ENCODE assay signal across 8 mouse cellular contexts in genomic region chr17:32788094-32788559, GRCm38 (mm10). TPM values are rescaled to one million over a fixed set of nuclear protein-coding genes. Genes with fewer than 3 reads are reported as not detected.
DNase-seq lines count a peak whose midpoint lies in the region; ATAC-seq and TF ChIP-seq lines count a peak whose summit lies in the region.

Zfp871 (minus strand) TSS chr17:32788287.

- TF ChIP-seq POLR2A in brain, embryonic 14.5 days (IDR thresholded peaks at IDR 0.05; ENCODE audit: borderline replicate concordance, extremely low read depth, insufficient read depth, insufficient read length, poor library complexity, severe bottlenecking): peak; percentile 60; the same call in 1 of the 2 replicates
- TF ChIP-seq POLR2A in liver, adult 2 months (IDR thresholded peaks at IDR 0.05; ENCODE audit: extremely low read depth, insufficient read depth, low read length): peak; percentile 70; the same call in 1 of the 2 replicates
- TF ChIP-seq POLR2A in myocyte (IDR thresholded peaks at IDR 0.05; ENCODE audit: insufficient read length, low read depth): peak; percentile 67

- DNase-seq in brain, embryonic 14.5 days (ENCODE audit: low read depth): peak; percentile 98
- DNase-seq in liver, adult 2 months (ENCODE audit: extremely low read depth, low read depth, low spot score): peak; percentile 91
- peak; percentile 92 for DNase-seq in splenic B cell, adult 2 months (ENCODE audit: low read depth, low spot score)

- peak within 1 kb of the TSS; percentile 76 for H3K4me2 ChIP-seq in heart, embryonic 11.5 days
- H3K4me2 ChIP-seq in kidney, embryonic 16.5 days (replicated peaks; ENCODE audit: low read depth, low read length): peak within 1 kb of the TSS; percentile 72
- peak within 1 kb of the TSS; percentile 91 for H3K4me2 ChIP-seq in myocyte (ENCODE audit: low read depth)

- peak within 1 kb of the TSS; percentile 85 for H3ac ChIP-seq in C2C12 (ENCODE audit: control insufficient read depth, insufficient read length, low read depth)
- H3ac ChIP-seq in myocyte (ENCODE audit: control insufficient read depth, insufficient read length): peak within 1 kb of the TSS; percentile 97

- ATAC-seq in heart, embryonic 11.5 days (replicated peaks; ENCODE audit: insufficient number of reproducible peaks, low FRiP score, low TSS enrichment): peak; percentile 92
- peak; percentile 98 for ATAC-seq in kidney, embryonic 16.5 days (ENCODE audit: low FRiP score, low TSS enrichment)

- peak within 1 kb of the TSS; percentile 96 for H3K27ac ChIP-seq in heart, embryonic 11.5 days (ENCODE audit: low read depth, low read length)
- peak within 1 kb of the TSS; percentile 97 for H3K27ac ChIP-seq in kidney, embryonic 16.5 days (ENCODE audit: low read length)
- peak within 1 kb of the TSS; percentile 98 for H3K27ac ChIP-seq in liver, adult 2 months (replicated peaks; ENCODE audit: insufficient read depth, low read depth, low read length)

- TF ChIP-seq CTCF in C2C12 (IDR thresholded peaks at IDR 0.05; ENCODE audit: control insufficient read depth, insufficient read depth, insufficient read length): no peak
- TF ChIP-seq CTCF in brain, embryonic 14.5 days (IDR thresholded peaks at IDR 0.05; ENCODE audit: borderline replicate concordance, extremely low read depth, insufficient read depth, insufficient read length): no peak
- TF ChIP-seq CTCF in liver, adult 2 months (IDR thresholded peaks at IDR 0.05; ENCODE audit: low read depth, low read length): no peak

- H3K4me1 ChIP-seq in erythroblast, embryonic 14.5 days (ENCODE audit: control insufficient read depth): peaks cover 29% of the 10 kb centered on the region
- H3K4me1 ChIP-seq in heart, embryonic 11.5 days (ENCODE audit: control insufficient read depth, insufficient read depth, low read length): peaks cover 14% of the 10 kb centered on the region
- H3K4me1 ChIP-seq in kidney, embryonic 16.5 days (ENCODE audit: insufficient read depth, low read length): peaks cover 25% of the 10 kb centered on the region
- peaks cover 15% of the 10 kb centered on the region for H3K4me1 ChIP-seq in liver, adult 2 months (ENCODE audit: control insufficient read depth, insufficient read depth, low read length)

- H3K4me3 ChIP-seq in C2C12 (ENCODE audit: insufficient read depth, poor library complexity, severe bottlenecking) (peak within 1 kb of the TSS; percentile 86), myocyte (peak within 1 kb of the TSS; percentile 61)
- peak within 1 kb of the TSS; percentile 93 for H3K4me3 ChIP-seq in erythroblast, embryonic 14.5 days (replicated peaks)
- peak within 1 kb of the TSS; percentile 86 for H3K4me3 ChIP-seq in heart, embryonic 11.5 days (ENCODE audit: low read depth, low read length)
- H3K4me3 ChIP-seq in kidney, embryonic 16.5 days (ENCODE audit: low read length): peak within 1 kb of the TSS; percentile 89
- peak within 1 kb of the TSS; percentile 93 for H3K4me3 ChIP-seq in liver, adult 2 months (ENCODE audit: insufficient read depth, low read depth, low read length)

- peaks cover 43% of the 10 kb centered on the region for H3K79me3 ChIP-seq in C2C12 (ENCODE audit: low read depth)

- WGBS in heart, embryonic 11.5 days (ENCODE audit: insufficient replicate concordance): under 1% methylated on average over 21 of the region's 22 CpGs
- under 1% methylated on average over 22 of the region's 22 CpGs for WGBS in kidney, embryonic 16.5 days
- WGBS in liver, adult 2 months: under 1% methylated on average over 22 of the region's 22 CpGs

- H3K79me2 ChIP-seq in C2C12 (ENCODE audit: control insufficient read depth, insufficient read depth) (peaks cover 49% of the 10 kb centered on the region), myocyte (ENCODE audit: control insufficient read depth, insufficient read depth) (peaks cover 45% of the 10 kb centered on the region)
- peaks cover 25% of the 10 kb centered on the region; the same call in 1 of the 2 replicates for H3K79me2 ChIP-seq in liver, adult 2 months (ENCODE audit: control insufficient read depth, insufficient read depth, low read length)

- H3K27me3 ChIP-seq in C2C12 (ENCODE audit: control insufficient read depth, insufficient read depth, insufficient read length) (no peaks in the 10 kb centered on the region), myocyte (ENCODE audit: control insufficient read depth, insufficient read depth, insufficient read length) (peaks cover 1% of the 10 kb centered on the region)
- no peaks in the 10 kb centered on the region for H3K27me3 ChIP-seq in erythroblast, embryonic 14.5 days (ENCODE audit: control insufficient read depth)
- H3K27me3 ChIP-seq in heart, embryonic 11.5 days (ENCODE audit: control insufficient read depth, insufficient read depth, low read length): no peaks in the 10 kb centered on the region
- no peaks in the 10 kb centered on the region for H3K27me3 ChIP-seq in kidney, embryonic 16.5 days (ENCODE audit: insufficient read depth, low read length)
- H3K27me3 ChIP-seq in liver, adult 2 months (ENCODE audit: control insufficient read depth, insufficient read depth, low read length): no peaks in the 10 kb centered on the region
- no peaks in the 10 kb centered on the region for H3K27me3 ChIP-seq in splenic B cell, adult 2 months (ENCODE audit: control insufficient read depth, insufficient read depth, low read length, poor library complexity, severe bottlenecking)

- peak within 1 kb of the TSS; percentile 98 for H3K9ac ChIP-seq in heart, embryonic 11.5 days (ENCODE audit: low read depth, low read length)
- H3K9ac ChIP-seq in kidney, embryonic 16.5 days (replicated peaks; ENCODE audit: low read length): peak within 1 kb of the TSS; percentile 96
- H3K9ac ChIP-seq in liver, adult 2 months (ENCODE audit: low read depth, low read length): peak within 1 kb of the TSS; percentile 97

- H3K36me3 ChIP-seq in C2C12 (ENCODE audit: control insufficient read depth, insufficient read depth) (peaks cover 28% of the 10 kb centered on the region), myocyte (ENCODE audit: control insufficient read depth, insufficient read depth) (peaks cover 6% of the 10 kb centered on the region)
- H3K36me3 ChIP-seq in erythroblast, embryonic 14.5 days (ENCODE audit: control insufficient read depth): peaks cover 38% of the 10 kb centered on the region
- H3K36me3 ChIP-seq in heart, embryonic 11.5 days (ENCODE audit: control insufficient read depth, insufficient read depth, low read length): peaks cover 15% of the 10 kb centered on the region; the same call in 1 of the 2 replicates
- H3K36me3 ChIP-seq in kidney, embryonic 16.5 days (ENCODE audit: insufficient read depth, low read length): peaks cover 17% of the 10 kb centered on the region
- H3K36me3 ChIP-seq in liver, adult 2 months (ENCODE audit: control insufficient read depth, insufficient read depth, low read length): peaks cover 24% of the 10 kb centered on the region
- no peaks in the 10 kb centered on the region for H3K36me3 ChIP-seq in splenic B cell, adult 2 months (ENCODE audit: control insufficient read depth, insufficient read depth, low read length, poor library complexity, severe bottlenecking)

- no peaks in the 10 kb centered on the region for H3K9me3 ChIP-seq in erythroblast, embryonic 14.5 days (ENCODE audit: control insufficient read depth, low read length)
- no peaks in the 10 kb centered on the region for H3K9me3 ChIP-seq in heart, embryonic 11.5 days (replicated peaks; ENCODE audit: control insufficient read depth, low read length)
- H3K9me3 ChIP-seq in kidney, embryonic 16.5 days (ENCODE audit: low read length): no peaks in the 10 kb centered on the region

TF ChIP-seq in C2C12, 6 proteins besides CTCF, POLR2A, EP300 and RAD21:
- TF ChIP-seq FOSL1 (IDR thresholded peaks at IDR 0.05; ENCODE audit: insufficient read depth, low read length, poor library complexity, severe bottlenecking) (no peak), CEBPB (IDR thresholded peaks at IDR 0.05; ENCODE audit: low read depth) (no peak), USF1 (IDR thresholded peaks at IDR 0.05; ENCODE audit: low read depth) (peak; percentile 99), MYOD1 (IDR thresholded peaks at IDR 0.05; ENCODE audit: control insufficient read depth, insufficient read length, low read depth) (no peak), MYOG (IDR thresholded peaks at IDR 0.05; ENCODE audit: control insufficient read depth, extremely low read depth, insufficient read length) (no peak), MAX (IDR thresholded peaks at IDR 0.05) (peak; percentile 64)

TF ChIP-seq in myocyte, 11 proteins besides CTCF, POLR2A, EP300 and RAD21:
- TF ChIP-seq E2F4 (IDR thresholded peaks at IDR 0.05; ENCODE audit: insufficient read depth) (peak; percentile 84), POLR2AphosphoS2 (IDR thresholded peaks at IDR 0.05; ENCODE audit: insufficient read length, low read depth) (peak; percentile 76), TCF12 (IDR thresholded peaks at IDR 0.05; ENCODE audit: insufficient read depth, poor library complexity, severe bottlenecking) (no peak), MYOD1 (IDR thresholded peaks at IDR 0.05; ENCODE audit: control insufficient read depth in 1 of 3, insufficient read length in 2 of 3, low read depth in 2 of 3) (no peak), USF1 (IDR thresholded peaks at IDR 0.05; ENCODE audit: low read depth) (peak; percentile 99), SRF (IDR thresholded peaks at IDR 0.05; ENCODE audit: control insufficient read depth, insufficient read length, low read depth) (peak; percentile 95)

RNA-seq across cellular contexts. Expression of gene Zfp871, which starts in this region (rescaled TPM):
- polyA plus RNA-seq in C2C12 (2012; fragmentation: generic; extraction: Trizol) (2.0 TPM), myocyte (2012; fragmentation: generic; extraction: Trizol) (1.7 TPM)
- 31.3 and 34.6 TPM in 2 replicates for polyA plus RNA-seq in brain, embryonic 14.5 days (2012; rRNA removed)
- polyA plus RNA-seq in erythroblast, embryonic 14.5 days (2012): 0.02 and 0.04 TPM in 2 replicates
- polyA plus RNA-seq in heart, embryonic 11.5 days (2014; fragmentation: Nextera tagmentation; extraction: Ambion mirVana): 26.7 and 35.0 TPM in 2 replicates
- 34.9 and 43.0 TPM in 2 replicates for polyA plus RNA-seq in kidney, embryonic 16.5 days (2015; fragmentation: Nextera tagmentation; extraction: Ambion mirVana)
- 33.0 and 40.9 TPM in 2 replicates for total RNA-seq in liver, adult 2 months (2014; rRNA removed)
- 6.7 and 8.1 TPM in 2 replicates for polyA plus RNA-seq in liver, adult 2 months (2012; rRNA removed)

Comparison
In these comparisons a context has a peak if more than half of its experiments do, and no peak if none do; other contexts are left out.
1. Peak in every context shown above with its lines: DNase-seq, ATAC-seq, H3K4me3 ChIP-seq and H3K27ac ChIP-seq.